Mouse (Mus musculus) heart, adult 8-10 months (tissue): ENCODE measurements at regions not wholly inside any gene's neighbourhood (a gene's known extent, or its start where the extent isn't known, plus 50 kb on each side); places are given as distances from the start of the nearest gene placed in this dataset.
"Not testable (repeated sequence)": the region's sequence is repeated elsewhere in the genome, so short reads cannot be mapped to it uniquely, and the experiment has no call there.

Experiments used
- DNase-seq: peaks from one replicate; pipeline ENCODE4 v3.0.0; 2022; ENCODE audit warnings: low spot score

DNA sequence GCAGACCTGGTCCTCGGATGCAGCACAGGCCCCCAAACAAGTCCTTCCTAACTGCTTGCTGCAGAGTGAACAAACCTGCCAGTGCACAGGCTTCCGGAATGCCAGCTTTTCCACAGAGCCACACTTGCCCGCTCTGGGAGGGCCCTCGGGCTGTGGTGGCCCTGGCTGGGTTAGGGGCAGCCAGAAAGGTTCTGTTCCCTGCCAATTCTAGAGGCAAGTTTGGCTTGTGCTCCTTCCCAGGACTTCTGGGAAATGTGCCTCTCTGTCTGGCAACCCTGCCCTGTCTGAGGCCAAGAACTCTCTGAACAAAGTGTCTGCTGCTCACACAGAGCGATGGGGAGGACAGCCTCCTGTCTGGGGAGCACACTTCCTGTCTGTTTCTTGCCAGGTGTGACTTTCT, 66.4 kb downstream of the Xrcc2 start:
- DNase-seq = peak; percentile 37

DNA sequence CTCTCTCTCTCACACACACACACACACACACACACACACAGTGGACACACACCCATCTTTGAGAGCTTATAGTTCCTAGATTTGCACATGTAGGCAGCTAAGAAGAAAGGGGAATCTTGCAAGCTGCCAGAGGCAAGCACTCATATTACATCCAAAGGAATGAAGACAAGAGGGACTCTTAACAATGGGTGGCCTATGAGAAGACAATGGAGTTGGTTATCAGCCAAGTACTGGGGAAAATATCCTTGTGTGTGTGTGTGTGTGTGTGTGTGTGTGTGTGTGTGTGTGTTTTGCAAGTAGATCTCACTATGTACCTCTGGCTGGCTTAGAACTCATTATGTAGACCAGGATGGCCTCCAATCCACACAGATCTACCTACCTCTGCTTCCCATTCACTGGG, 67.5 kb downstream of the Xrcc2 start:
- no peak for DNase-seq

DNA sequence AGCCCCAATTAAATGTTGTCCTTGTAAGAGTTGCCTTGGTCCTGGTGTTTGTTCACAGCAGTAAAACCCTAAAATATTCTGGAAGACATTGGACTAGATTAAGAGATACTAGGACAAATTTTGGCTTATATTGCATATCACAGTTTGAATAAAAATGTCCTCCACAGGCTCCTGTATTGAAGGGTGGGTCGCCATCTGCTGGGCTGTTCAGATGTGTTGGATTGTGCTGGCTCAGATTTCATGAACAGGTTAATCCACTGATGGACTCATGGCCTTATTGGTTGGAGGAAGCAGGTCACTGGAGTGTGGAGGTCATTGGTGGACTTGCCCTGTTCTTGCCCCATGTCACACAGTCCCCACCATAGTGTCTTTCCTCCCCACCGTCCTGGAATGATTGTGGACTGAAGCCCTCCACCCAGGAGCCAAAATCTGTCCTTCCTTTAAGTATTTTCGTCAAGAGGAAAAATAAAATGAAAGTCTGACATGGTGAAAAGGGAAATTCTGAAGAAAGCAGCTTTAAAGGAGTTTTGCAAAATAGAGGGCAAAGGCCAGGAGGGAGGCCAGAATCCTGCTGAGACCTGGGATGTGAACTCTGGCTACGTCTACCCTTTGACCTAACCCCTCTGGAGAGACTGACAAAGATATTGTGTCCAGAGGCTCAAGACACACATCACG, 72.6 kb downstream of the Xrcc2 start:
- no peak for DNase-seq

DNA sequence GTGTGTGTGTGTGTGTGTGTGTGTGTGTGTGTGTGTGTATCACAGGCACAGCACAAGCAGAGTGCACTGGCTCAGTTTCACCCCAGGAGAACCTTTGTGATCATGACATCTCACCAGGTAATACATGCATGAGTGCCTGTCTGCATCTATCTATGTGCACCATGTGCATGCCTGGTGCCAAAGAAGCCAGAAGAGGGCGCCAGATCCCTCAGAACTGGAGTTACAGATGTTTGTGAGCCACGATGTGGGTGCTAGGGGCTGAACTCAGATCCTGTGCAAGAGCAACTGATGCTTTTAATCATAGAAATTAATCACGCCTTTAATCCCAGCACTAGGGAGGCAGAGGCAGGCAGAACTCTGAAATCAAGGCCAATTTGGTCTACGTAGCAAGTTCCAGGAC, 75.9 kb downstream of the Xrcc2 start:
- no peak for DNase-seq

DNA sequence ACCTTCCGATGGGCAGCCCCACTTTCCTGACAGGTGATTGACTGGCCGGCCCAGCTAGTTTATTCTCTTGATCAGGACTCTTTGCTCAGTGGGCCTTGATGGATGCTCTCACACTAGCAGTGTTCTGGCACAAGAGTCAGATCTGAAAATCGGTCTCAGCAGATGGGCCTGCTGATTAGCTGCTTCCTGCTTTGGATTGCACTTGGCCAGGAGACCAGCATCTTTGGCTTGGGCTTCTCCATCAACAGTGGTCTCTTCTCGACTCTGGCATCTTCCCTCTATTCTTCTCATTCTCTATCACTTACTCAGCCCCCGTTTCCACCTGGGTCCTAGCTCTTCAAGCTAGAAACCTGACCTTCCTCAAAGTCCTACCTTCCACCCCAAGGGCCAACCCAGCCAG, 77.1 kb downstream of the Xrcc2 start:
- no peak for DNase-seq

DNA sequence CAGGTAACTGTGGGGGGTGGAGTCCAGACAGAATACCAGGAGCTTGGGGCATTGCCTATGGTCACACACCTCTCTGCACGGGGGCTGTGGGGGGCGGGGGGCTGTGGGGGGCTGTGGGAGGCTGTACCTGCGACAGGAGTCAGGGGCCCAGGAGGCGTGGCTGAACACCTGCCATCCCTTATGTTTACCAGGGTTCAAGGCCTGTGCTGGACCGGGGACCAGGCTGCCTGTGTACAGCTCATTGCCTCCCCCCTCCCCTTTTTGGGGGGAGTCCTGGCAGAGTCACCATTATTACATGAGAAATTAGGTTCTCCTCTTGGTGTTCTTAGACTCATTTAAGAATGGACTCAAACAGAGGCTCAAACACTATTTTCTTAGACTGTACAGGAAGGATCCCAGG, 78.5 kb downstream of the Xrcc2 start:
- no peak for DNase-seq

DNA sequence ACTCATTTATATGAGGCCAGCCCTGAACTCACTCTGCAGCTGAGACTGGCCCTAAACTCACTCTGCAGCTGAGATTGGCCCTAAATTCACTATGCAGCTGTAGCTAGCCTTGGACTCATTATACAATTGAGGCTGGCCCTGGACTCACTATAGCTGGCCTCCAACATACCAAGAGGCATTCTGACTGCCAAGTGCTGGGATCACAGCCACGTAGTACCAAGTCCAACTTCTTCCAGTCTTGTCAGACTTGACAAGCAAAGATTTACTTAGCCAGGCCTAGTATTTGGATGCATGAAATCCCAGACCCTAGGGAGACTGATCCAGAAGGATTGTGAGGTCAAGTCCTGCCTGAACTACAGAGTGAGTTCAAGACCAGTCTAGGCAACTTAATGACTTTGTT, 81.6 kb downstream of the Xrcc2 start:
- no peak for DNase-seq

DNA sequence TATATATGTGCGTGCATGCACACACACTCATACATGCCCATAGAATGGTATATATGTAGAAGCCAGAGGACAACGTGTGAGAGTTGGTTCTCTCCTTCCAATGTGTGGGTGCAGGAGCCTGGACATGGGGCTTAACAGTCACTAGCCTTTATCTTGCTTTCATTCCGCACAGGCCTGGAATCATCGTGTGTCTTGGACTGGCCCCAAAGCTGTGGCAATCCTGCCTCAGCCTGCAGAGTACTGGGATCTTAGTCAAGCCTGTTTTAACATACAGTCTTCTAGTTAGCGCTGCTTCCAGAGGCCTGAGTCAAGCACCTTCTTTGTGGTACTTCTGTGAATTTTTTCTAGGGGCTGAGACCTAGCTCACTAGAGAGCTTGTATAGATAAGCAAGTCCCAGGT, 85.8 kb downstream of the Xrcc2 start:
- no peak for DNase-seq

DNA sequence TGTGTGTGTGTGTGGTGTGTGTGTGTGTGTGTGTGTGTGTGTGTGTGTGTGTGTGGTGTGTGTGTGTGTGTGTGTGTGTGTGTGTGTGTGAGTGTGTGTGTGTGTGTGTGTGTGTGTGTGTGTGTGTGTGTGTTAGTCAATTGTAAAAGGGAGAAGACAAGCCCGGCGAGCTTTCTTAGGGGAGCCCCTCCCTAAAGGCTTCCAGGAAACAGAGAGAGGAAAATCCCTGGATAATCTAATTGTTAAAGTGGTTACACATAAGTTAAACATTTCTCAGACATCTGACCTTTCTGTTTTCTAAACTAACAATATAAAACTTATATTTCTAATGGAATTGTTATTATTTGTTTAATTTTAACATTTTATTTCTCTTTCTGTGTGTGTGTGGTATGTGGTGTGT, 86.3 kb downstream of the Xrcc2 start:
- not testable (repeated sequence) for DNase-seq

DNA sequence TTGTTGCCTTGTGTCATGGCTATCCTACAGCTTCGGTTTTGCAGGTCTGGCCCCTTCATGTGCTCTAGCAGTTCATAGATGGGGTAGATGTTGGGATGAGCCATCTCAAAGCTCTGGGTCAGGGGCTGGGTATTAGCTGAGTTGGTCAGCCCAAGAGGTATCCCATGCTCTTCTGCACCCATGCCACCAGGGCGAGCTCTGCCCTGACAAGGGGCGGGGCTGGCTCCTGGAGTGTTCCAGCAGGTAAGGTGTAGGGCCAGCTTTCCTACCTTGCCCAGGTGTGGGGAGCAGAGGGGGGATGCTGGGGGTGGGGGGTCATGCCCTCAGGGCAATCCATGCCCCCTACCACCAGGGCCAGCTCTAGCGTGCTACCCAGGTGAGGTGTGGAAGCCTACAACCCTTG, 91.0 kb downstream of the Xrcc2 start:
- no peak for DNase-seq

DNA sequence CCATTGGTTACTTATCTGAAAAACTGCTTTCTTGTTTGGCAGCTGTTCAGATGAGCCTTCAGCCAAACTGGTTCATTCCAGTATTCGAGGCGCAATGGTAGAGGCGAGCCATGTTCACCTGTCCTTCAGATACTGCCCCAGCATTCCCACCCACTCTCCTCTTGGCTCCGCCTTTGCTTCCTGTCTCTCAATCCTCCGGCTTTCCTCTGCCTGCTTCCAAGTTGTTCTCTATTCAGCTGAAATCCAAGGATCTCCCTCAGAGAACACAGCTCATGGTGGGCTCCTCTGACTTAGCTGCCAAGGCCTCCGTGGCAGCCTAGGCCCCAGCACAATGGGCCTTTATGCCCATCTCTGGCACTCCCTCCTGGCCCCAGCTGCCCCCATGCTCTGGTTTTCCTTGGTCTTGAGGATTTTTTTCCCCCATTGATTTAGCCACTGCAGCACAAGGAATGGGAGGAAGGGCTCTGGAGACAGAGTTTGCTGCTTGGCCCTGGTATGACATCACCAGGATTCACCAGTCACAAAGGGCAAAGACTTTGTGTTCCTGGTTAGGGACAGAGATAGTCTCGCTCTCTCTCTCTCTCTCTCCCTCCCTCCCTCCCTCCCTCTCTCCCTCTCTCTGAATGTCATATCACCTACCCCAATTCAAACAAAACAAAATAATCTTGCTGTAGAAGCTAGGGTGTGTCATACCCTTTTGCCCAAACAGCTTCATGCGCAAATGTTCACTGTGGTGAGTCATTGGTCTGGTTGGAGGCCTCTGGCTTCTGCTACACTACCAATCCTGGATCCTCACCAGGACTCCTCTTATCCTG, 91.6 kb downstream of the Xrcc2 start:
- DNase-seq = no peak

DNA sequence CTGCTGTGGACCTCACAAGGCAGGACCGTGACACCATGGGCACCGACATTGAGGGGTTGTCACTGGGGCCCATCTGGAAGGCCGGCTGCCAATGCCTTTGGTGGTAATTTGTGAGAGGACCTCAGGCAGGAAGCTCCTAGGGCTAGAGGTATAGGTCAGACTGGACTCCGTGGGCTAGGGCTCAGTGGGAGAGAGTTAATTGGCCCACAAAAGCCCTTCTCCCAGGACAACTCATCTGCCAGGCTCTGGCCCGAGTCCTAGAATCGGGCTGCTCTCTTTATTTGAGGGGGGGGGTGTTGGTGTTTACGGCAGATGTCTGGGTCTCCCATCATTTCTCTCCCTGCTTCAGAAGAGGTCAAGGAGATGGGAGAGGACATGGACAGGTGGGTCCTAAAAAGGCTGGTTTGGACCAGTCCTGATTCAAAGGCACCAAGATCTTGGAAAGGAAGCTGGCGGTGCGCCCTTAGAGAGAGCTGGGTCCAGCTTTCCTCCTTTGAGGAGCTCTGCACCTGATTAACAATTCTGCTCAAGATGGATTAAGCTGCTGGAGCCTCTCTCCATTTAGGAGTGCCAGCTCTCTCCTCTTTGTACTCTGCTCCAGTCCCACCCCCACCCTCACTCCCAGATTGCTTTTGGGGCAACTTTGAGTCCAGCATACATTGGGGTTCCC, 93.5 kb downstream of the Xrcc2 start:
- no peak for DNase-seq

DNA sequence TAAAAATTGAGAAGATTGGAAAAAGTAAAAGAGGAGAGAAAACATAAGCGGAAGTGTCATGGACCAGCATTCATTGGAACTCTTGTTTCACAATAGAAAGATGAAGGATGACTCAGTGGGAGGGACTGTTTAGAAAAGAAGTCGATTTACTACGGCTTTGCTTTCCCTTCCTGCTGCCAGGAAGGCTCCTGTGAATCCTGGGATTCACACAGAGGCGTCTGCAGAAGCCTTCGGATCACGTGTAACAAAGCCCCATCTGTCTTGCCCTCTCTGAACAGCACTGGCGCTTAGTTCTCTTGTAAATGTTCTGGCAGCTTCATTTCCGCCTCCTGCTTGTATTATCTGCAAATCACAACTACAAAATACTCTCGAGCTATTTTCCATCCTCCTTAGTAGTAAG, 94.0 kb downstream of the Cct8l1 start:
- DNase-seq = no peak

DNA sequence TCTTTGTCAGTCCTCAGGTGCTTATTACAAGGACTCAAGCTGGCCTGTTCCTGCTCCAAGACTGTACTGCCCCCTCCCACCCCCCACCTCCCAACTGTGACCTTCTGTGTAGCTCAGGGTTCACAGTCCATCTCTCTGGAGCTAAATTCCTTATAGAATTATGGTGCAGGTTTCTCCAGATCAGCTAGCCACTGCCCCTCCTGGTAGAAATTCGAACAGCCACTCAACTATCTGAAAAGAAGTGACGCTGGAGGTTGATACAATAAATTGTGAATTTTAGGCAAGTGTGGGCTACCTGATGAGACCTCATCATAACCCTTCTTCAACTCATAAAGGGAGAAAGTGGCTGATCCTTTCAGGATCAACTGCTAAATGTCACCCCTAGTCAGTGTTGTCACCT, 86.3 kb downstream of the Cct8l1 start:
- no peak for DNase-seq

DNA sequence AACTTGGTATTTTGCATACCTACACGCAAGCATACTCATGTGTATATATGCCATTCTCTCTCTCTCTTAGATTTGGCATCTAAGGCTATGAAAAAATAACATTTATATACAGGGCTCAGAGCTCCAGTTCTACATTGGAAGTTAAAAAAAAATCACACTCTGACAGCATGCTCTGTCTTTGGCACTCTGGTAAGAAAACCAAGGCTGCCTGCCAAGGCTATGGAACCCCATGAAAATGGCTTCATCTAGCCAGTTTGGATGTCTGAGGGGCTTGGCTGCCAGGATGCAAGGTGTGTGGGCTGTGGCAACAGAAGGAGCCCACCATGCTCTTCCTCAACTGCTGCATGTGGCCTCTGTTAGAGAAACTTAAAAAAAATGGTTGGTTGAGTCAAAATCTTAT, 83.5 kb downstream of the Cct8l1 start:
- DNase-seq = no peak

DNA sequence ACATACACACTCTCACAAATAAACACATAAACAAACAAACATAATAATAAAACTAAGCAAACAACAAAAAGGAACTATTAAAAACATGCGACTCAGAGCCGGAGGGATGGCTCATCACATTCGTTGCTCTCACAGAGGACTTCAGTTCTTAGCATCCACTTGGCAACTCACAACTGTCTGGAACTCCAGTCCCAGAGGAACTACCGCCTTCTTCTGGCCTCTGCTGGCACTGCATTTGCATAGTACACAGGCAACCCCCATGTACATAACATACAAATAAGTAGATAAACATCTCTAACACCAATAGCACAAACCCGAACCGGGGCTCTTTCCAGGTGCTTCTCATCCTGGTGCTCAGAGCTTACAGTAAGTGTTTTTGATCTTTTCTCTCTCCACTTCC, 81.9 kb downstream of the Cct8l1 start:
- DNase-seq = no peak

DNA sequence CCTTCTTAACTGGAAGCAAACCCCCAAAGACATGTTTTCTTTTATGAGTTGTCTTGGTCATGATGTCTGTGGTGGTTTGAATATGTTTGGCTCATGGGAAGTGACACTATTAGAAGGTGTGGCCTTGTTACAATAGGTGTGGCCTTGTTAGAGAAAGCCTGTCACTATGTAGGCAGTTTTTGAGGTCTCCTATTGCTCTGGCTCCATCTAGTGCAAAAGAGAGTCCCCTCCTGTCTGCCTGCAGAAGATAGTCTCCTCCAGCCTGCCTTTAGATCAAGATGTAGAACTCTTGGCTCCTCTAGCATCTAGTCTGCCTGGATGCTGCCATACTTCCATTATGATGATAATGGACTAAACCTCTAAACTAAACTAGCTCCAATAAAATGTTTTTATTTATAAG, 75.8 kb downstream of the Cct8l1 start:
- no peak for DNase-seq
